Mouse (Mus musculus) midbrain, embryonic 14.5 days (tissue): ENCODE measurements at regions not wholly inside any gene's neighbourhood (a gene's known extent, or its start where the extent isn't known, plus 50 kb on each side); places are given as distances from the start of the nearest gene placed in this dataset.

ENCODE experiments used
- ATAC-seq: fragments of 200-750 bp; cut with Nextera tagmentation; 2 replicates; pipeline ENCODE4 v1.8.0; 2017; ENCODE audit warnings: moderate number of reproducible peaks, moderate library complexity; ENCODE audit not compliant: low FRiP score, low TSS enrichment
- DNase-seq: peaks from one replicate; pipeline ENCODE4 v3.0.0-alpha.2; 2015
- H3K27ac ChIP-seq: fragments of 300-500 bp; sonication (generic); replicated peaks from 2 replicates; pipeline ENCODE4 v1.5.1; 2014; ENCODE audit warnings: mild to moderate bottlenecking, low read depth, low read length, moderate library complexity
- H3K27me3 ChIP-seq: fragments of 300-500 bp; sonication (generic); 2 replicates; pipeline ENCODE4 v1.6.1; 2014; ENCODE audit warnings: low read length, control low read depth, mixed read lengths; ENCODE audit not compliant: control insufficient read depth, insufficient read depth
- H3K36me3 ChIP-seq: fragments of 300-500 bp; sonication (generic); 2 replicates; pipeline ENCODE4 v1.6.1; 2014; ENCODE audit warnings: low read length, control low read depth; ENCODE audit not compliant: control insufficient read depth, insufficient read depth
- H3K4me1 ChIP-seq: fragments of 300-500 bp; sonication (generic); 2 replicates; pipeline ENCODE4 v1.6.1; 2014; ENCODE audit warnings: mild to moderate bottlenecking, antibody characterized with exemption, low read length, control low read depth; ENCODE audit not compliant: control insufficient read depth, insufficient read depth
- H3K4me2 ChIP-seq: fragments of 300-500 bp; sonication (generic); 2 replicates; pipeline ENCODE4 v1.6.1; 2014; ENCODE audit warnings: mild to moderate bottlenecking, low read length, moderate library complexity
- H3K4me3 ChIP-seq: fragments of 300-500 bp; sonication (generic); replicated peaks from 2 replicates; pipeline ENCODE4 v1.5.1; 2014; ENCODE audit warnings: low read depth, low read length
- H3K9ac ChIP-seq: fragments of 300-500 bp; sonication (generic); replicated peaks from 2 replicates; pipeline ENCODE4 v1.6.1; 2014; ENCODE audit warnings: mild to moderate bottlenecking, low read length, moderate library complexity
- H3K9me3 ChIP-seq: fragments of 300-500 bp; sonication (generic); 2 replicates; pipeline ENCODE4 v1.6.1; 2016; ENCODE audit warnings: low read length, control low read depth, mixed read lengths; ENCODE audit not compliant: control insufficient read depth
- WGBS: fragments of 180-500 bp; shearing (Covaris S2); extraction: QIAGEN DNeasy Blood & Tissue Kit; methylation state at CpG from one replicate; pipeline ENCODE4 v1.1.7; 2014; 5-methylcytosine and 5-hydroxymethylcytosine counted together

GRCm38 (mm10) chr15:13320599-13321348, 147.3 kb upstream of the Cdh6 start:
- Histone ChIP-seq H3K27me3 (no peaks in the 10 kb centered on the region), H3K4me1 (peaks cover 14% of the 10 kb centered on the region), H3K4me3 (no peak overlapping the region), H3K36me3 (no peaks in the 10 kb centered on the region), H3K27ac (no peak overlapping the region), H3K4me2 (no peak overlapping the region), H3K9ac (no peak overlapping the region), H3K9me3 (no peaks in the 10 kb centered on the region)
- ATAC-seq (peak; percentile 43; the same call in 1 of the 2 replicates), DNase-seq (peak; percentile 45)
- WGBS: 21% methylated on average over 10 of the region's 10 CpGs

- Histone ChIP-seq H3K9me3 (no peaks in the 10 kb centered on the region), H3K9ac (no peak overlapping the region), H3K27ac (no peak overlapping the region), H3K27me3 (no peaks in the 10 kb centered on the region), H3K36me3 (no peaks in the 10 kb centered on the region), H3K4me3 (no peak overlapping the region), H3K4me1 (no peaks in the 10 kb centered on the region), H3K4me2 (no peak overlapping the region)
- 88% methylated on average over 6 of the region's 6 CpGs for WGBS
- ATAC-seq: no peak
- DNase-seq: no peak
These were observed 131.1 kb upstream of the Cdh6 start for GRCm38 (mm10) chr15:13304562-13304961.

GRCm38 (mm10) chr15:13303456-13303855, 130.0 kb upstream of the Cdh6 start:
- H3K4me2 ChIP-seq: no peak overlapping the region
- WGBS: 94% methylated on average over 7 of the region's 7 CpGs
- no peak overlapping the region for H3K27ac ChIP-seq
- H3K36me3 ChIP-seq: no peaks in the 10 kb centered on the region
- H3K4me3 ChIP-seq: no peak overlapping the region
- DNase-seq (no peak), ATAC-seq (no peak)
- H3K9ac ChIP-seq: no peak overlapping the region
- H3K9me3 ChIP-seq: no peaks in the 10 kb centered on the region
- H3K27me3 ChIP-seq: no peaks in the 10 kb centered on the region
- no peaks in the 10 kb centered on the region for H3K4me1 ChIP-seq

DNA sequence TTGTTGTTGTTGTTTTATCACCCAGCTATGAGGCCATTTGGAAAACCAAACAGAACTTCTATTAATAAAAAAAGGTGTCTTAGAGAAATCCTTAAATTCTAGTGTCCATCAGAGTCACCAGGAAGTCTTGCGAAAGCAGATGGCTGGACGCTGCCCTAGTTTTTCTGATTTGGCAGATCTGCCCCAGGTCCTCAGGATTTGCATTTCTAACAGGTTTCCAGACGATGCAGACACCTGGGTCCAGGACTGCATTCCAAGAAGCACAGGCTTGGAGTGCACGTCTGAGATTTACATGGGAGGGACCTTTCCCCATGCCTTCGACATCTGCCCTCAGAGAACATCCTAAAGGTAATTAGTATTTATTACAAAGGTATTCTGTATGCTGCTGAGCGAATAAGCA, 129.2 kb upstream of the Cdh6 start:
- Histone ChIP-seq H3K4me2 (no peak overlapping the region), H3K4me3 (no peak overlapping the region), H3K36me3 (no peaks in the 10 kb centered on the region), H3K9me3 (no peaks in the 10 kb centered on the region), H3K27ac (no peak overlapping the region), H3K27me3 (no peaks in the 10 kb centered on the region), H3K9ac (no peak overlapping the region), H3K4me1 (no peaks in the 10 kb centered on the region)
- 76% methylated on average over 6 of the region's 6 CpGs for WGBS
- DNase-seq (no peak), ATAC-seq (no peak)

DNA sequence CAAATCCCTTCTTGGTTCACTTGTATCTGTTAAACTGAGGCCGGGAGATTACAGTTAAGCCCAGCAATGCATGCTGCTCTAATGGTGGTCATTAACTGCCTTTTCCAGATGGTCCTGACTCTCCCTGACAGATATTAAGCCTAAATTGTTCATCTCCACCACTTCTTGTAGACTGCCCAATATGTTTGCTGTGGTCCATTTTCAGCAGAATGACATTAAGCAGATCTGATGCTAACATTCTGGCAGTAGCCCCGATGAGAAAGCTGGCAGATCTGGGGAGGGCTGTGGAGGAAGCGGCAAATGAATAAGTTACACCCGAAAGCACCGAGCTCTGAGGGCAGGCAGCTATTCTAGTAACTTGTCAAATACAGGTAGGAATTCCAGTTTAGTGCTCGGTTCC, 123.5 kb upstream of the Cdh6 start:
- H3K4me2 ChIP-seq: no peak overlapping the region
- H3K27me3 ChIP-seq: no peaks in the 10 kb centered on the region
- H3K4me1 ChIP-seq: no peaks in the 10 kb centered on the region
- 35% methylated on average over 6 of the region's 6 CpGs for WGBS
- H3K9me3 ChIP-seq: no peaks in the 10 kb centered on the region
- no peak overlapping the region for H3K9ac ChIP-seq
- H3K27ac ChIP-seq: no peak overlapping the region
- H3K4me3 ChIP-seq: no peak overlapping the region
- ATAC-seq (no peak), DNase-seq (no peak)
- H3K36me3 ChIP-seq: no peaks in the 10 kb centered on the region

- 90% methylated on average over 3 of the region's 3 CpGs for WGBS
- H3K4me2 ChIP-seq: no peak overlapping the region
- no peaks in the 10 kb centered on the region for H3K9me3 ChIP-seq
- ATAC-seq (no peak), DNase-seq (no peak)
- no peak overlapping the region for H3K9ac ChIP-seq
- H3K36me3 ChIP-seq: no peaks in the 10 kb centered on the region
- no peak overlapping the region for H3K4me3 ChIP-seq
- no peaks in the 10 kb centered on the region for H3K4me1 ChIP-seq
- H3K27me3 ChIP-seq: no peaks in the 10 kb centered on the region
- no peak overlapping the region for H3K27ac ChIP-seq
These were observed 115.6 kb upstream of the Cdh6 start for GRCm38 (mm10) chr15:13289064-13289463.

- DNase-seq (no peak), ATAC-seq (no peak)
These were observed 114.4 kb upstream of the Cdh6 start for GRCm38 (mm10) chr15:13287878-13288277.

GRCm38 (mm10) chr15:13285355-13285754, 111.9 kb upstream of the Cdh6 start:
- no peak overlapping the region for H3K27ac ChIP-seq
- no peak overlapping the region for H3K4me2 ChIP-seq
- H3K4me1 ChIP-seq: no peaks in the 10 kb centered on the region
- no peak for ATAC-seq
- 94% methylated on average over 3 of the region's 3 CpGs for WGBS
- no peak overlapping the region for H3K9ac ChIP-seq
- DNase-seq: no peak
- H3K9me3 ChIP-seq: no peaks in the 10 kb centered on the region
- no peak overlapping the region for H3K4me3 ChIP-seq
- H3K36me3 ChIP-seq: no peaks in the 10 kb centered on the region
- no peaks in the 10 kb centered on the region for H3K27me3 ChIP-seq

More at GRCm38 (mm10) chr15:13287878-13288277, 114.4 kb upstream of the Cdh6 start:
- Histone ChIP-seq H3K9me3 (no peaks in the 10 kb centered on the region), H3K4me3 (no peak overlapping the region), H3K27me3 (no peaks in the 10 kb centered on the region), H3K36me3 (no peaks in the 10 kb centered on the region), H3K4me1 (no peaks in the 10 kb centered on the region), H3K9ac (no peak overlapping the region), H3K4me2 (no peak overlapping the region), H3K27ac (no peak overlapping the region)
- 59% methylated on average over 11 of the region's 11 CpGs for WGBS

GRCm38 (mm10) chr15:13284219-13284618, 110.7 kb upstream of the Cdh6 start:
- no peak overlapping the region for H3K4me3 ChIP-seq
- no peaks in the 10 kb centered on the region for H3K27me3 ChIP-seq
- no peak overlapping the region for H3K27ac ChIP-seq
- H3K36me3 ChIP-seq: no peaks in the 10 kb centered on the region
- no peak for ATAC-seq
- 96% methylated on average over 2 of the region's 2 CpGs for WGBS
- H3K4me2 ChIP-seq: no peak overlapping the region
- H3K9me3 ChIP-seq: no peaks in the 10 kb centered on the region
- no peak for DNase-seq
- no peaks in the 10 kb centered on the region for H3K4me1 ChIP-seq
- H3K9ac ChIP-seq: no peak overlapping the region
